Mouse (Mus musculus): ENCODE data around the gene Sp1. TPM values are rescaled to one million over a fixed set of nuclear protein-coding genes. Genes with fewer than 3 reads are reported as not detected.
A peak's percentile ranks its signal among the peaks of the same experiment; 100 is the strongest.

Gene Sp1
- 10 to 100 TPM; 31.8 to 43.8 (median 38.7) TPM for total RNA-seq (2022)

DNA sequence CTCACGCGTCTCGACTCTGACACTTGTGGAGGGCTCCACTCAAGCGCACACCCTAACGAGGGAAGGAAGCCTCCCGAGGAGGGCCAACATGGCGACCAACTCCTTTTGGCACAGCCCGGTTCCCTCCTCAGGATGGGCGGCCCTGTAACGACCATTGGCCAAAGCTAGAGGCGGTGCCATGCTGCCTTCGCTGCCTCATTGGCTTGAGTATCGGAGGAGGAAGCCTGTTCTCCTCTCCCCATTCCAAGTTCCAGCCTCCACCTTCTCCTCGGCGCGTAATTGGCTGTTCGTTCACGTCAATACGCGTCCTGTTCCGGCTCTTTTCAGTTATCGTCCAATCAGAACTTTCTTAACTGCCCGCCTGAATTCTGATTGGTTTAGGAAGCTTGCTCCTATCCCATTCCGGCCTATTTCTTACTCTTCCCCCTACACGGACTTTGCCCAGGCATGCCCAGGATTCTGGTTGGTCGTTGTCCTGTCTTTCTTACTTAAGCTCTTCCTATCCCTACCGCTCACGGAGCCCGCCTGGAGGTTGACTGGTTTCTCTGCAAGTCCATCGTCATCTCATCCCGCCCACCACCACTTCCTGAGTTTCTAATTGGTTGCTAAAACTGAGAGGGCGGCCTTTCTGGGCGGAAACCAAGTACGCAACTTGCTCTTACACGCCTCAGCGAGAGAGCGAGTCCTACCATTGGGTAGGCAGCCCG lies at the start of gene Sp1:
Sp1 (plus strand) TSS at position 655 of the 707 bp plus-strand sequence.
- DNase-seq (ENCODE audit: low spot score) = peak; percentile 100

DNA sequence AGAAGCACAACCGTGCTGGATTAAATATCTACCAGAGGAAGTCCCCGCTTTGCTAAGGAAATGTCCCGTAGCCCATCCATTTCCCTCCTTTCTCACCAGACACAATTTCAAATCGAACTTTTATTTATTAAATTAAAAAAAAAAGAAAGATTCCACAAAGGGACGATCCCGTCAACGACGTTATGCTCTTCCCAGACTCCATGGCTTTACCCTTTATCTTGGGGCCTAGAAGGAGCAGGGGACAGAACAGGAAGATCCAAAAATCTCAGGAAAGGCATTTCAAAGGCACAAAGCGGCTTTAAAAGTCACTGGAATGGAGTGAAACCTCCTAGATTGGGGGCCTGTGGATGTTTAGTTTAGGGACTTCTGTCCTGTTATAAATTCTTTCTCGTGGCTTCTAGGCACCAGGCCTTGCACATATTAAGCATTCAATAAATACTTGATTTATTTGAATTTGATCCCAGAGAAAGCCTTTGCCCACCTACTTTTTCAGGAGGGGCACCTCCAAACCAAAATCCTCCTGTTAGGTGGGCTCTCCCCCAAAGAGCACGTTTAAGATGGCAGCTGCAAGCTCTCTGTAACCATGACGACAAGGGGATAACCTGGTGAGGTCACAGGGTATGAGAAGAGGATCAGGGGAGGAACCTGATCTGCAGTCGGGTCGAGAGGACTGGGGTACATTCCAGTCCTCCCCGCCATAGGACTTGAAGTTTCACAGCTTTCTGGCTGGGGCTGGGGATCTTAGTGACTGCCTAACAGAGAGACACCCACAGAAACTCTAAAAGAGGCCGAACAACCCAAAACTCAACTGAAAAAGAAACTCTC lies 49.2 kb upstream of the Sp1 start:
- DNase-seq (ENCODE audit: low spot score) = no peak

DNA sequence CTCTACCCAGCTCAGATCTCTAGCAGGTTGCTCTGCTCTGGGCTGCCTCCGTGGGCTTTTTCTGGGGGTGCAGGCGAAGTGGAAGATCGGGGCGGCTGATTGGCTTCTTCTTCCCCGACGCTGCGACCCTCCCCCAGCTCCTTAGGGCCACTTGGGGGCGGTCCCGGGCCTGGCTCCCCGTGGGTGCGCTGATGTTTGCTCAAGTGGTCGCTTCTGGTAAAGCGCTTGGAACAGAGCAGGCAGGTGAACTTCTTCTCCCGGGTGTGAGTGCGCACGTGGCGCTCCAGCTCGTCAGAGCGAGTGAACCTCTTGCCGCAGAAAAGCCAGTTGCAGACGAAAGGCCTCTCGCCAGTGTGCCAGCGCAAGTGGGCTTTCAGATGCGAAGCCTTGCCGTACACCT lies 47.8 kb upstream of the Sp1 start:
- no peak for DNase-seq (ENCODE audit: low spot score)

DNA sequence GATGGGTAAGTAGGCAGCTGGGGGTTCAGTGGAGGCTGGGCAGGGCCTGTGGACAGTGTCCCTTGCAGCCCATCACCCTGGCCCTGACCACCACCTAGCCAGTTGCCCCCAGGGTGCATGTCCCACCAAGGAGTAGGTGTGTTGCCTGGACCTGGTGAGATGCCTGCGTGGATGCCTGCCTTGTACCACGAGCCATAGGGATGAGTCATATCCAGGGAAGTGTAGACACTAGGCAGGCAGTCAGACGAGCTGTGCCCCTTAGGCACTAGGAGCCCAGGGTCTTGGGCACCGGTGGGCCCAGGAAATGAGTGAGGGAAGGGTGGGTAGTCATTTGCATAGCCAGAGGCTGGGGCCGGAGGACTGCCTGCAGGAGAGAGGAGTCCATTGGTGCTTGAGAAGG lies 47.1 kb upstream of the Sp1 start:
- no peak for DNase-seq (ENCODE audit: low spot score)

DNA sequence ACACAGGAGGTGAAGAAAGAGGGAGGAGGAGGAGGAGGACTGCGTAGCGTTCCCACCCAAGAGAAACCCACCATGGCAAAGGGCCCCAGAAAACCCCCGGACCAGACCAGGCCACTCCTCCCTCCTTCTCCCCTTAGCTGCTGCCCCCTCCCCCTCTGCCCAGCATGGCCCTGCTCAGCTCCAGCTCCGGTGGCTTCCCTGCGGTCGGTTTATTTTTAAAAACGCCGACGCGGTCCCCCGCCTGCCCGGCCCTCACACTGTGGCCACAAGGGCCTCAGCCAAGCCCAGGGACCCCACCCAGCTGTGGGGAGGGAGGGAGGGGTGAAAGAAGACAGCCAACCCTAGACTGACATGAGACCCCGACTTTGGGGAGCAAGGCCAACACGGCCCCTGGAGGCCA lies 43.3 kb upstream of the Sp1 start:
- no peak for DNase-seq (ENCODE audit: low spot score)

DNA sequence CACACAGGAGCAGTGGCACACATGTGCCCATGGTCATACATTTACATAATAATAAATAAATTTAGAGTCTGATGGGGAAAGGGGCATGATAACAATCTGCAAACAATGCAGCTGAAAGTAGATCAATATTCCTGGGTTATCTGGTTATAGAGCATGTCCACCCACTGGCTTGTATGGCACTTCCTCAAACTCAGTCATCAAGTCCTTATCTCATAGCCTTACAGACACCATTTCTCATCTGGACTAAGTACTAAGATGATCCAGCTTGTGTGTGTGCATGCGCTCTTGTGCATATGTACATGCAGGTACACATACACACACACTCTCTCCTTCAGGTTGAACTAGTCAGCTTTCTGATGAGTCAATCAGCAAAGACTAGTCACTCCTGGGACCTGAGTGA lies 41.3 kb upstream of the Sp1 start:
- no peak for DNase-seq (ENCODE audit: low spot score)

DNA sequence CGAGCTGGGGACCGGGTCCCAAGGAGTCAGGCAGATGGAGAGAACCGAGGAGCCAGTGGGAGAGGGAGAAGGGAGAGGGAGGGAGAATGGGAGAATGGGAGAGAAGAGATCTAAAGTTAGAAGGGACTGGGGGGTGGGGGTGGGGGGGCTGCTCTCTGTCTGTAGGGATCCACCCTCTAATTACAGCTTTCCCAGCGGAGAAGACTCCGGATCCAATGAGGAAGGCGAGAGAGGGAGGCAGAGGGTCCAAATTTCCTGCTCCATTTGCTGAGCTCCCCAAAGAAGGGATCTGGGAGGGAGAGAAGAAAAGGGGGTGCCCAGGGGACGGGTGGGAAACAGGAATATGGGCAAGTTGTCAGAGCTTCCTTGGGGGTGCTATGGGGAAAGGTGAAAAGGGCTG lies 39.7 kb upstream of the Sp1 start:
- DNase-seq (ENCODE audit: low spot score) = no peak

DNA sequence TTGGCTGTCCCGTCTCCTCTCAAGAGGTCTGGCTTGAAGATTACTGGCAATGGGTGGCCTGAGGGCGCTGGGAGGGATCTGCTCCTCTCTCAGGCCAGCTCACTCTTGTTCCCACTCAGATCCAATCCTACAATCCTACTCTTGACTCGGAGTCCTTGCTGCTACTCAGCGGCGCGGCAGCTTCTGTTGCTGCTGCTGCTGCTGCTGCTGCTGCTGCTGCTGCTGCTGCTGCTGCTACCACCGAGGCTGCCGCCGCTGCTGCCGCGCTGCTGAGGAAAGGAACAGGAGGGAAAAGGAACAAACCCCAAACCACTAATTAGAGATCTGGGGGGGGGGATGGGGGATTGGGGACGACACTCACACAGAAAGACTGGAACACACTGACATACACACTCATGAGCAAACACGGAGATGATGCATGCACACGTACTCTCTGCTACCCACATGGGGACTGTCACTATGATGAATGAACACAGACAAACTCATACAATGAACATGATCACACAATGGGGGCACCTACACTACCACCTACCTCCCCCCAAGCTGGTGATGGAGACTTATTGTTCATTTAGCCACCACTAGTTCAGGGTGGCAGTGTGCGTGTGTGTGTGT lies 39.1 kb upstream of the Sp1 start, which contains the start of gene Sp7:
Sp7 (minus strand) TSS at position 450 of the 612 bp plus-strand sequence.
- no peak for DNase-seq (ENCODE audit: low spot score)

DNA sequence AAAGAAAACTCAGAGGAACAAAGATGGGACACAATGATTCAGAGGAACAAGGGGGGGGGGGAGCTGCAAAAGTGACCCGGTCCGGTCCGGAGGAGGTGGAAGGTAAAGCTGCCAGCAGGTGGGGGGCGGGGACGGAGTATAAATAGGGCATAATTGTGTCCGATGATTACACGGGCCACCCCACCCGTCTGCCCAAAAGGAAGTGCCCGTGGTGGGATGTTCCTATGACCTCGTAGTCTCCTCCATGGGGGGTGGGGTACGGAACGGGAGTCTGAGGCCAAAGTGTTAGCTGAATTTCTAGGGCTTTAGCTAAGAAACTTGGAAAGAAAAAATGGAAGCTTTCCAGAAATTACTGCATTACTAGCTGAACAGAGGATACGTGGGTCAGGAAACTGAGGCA lies 36.0 kb upstream of the Sp1 start:
- DNase-seq (ENCODE audit: low spot score) = no peak

DNA sequence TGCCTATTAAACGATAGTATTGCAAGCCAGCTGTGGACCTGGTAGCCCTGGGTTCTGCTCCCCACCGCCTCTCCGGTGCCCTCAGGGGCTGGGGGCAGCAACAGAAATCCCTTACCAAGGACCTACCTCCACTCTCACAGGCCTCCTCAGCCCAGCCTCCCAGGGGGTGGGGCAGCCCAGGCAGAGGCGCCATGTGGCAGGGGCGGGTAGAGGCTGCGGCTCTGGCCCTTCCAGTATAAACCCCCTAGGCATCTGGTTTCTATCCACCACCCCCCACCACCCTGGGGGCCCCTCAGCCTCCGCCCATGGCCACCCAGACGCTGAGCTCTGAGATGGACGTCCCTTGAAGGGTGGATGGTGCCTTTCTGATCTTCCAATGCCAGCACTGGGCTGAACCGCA lies 35.2 kb upstream of the Sp1 start:
- no peak for DNase-seq (ENCODE audit: low spot score)

DNA sequence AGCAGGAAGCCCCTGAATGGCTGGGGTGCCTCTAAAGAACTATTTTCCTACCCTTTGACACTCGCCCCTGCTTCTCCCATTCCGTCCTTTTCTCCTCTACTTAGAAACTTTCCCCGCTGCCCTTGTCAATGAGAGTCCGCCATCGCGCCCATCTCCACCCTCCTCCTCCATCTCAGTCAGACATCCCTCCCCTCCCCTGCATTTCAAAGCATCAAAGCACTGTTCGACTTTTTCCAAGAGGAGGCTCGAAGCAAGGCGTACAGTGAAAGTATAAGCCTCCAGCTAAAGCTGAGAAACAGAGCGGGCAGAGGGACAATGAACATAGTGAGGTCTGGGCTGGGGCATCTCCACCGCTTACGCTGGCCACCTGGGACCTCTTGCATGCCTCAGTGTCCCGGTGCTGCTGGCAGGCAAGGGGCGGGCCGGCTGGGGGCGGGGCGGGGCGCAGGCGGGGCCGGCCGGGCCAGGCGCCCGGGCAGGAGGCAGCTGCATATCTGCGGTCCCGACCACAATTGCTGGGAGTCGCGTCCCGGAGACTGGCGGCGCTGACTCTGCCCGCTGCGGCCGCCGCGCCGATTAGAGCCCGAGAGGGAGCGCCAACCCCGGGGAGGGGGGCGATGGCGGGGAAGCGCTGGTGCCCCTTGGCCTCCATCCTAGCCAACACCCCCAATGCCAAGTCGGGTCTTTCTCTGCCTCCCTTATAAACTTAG lies 29.3 kb upstream of the Sp1 start:
- DNase-seq (ENCODE audit: low spot score) = no peak

DNA sequence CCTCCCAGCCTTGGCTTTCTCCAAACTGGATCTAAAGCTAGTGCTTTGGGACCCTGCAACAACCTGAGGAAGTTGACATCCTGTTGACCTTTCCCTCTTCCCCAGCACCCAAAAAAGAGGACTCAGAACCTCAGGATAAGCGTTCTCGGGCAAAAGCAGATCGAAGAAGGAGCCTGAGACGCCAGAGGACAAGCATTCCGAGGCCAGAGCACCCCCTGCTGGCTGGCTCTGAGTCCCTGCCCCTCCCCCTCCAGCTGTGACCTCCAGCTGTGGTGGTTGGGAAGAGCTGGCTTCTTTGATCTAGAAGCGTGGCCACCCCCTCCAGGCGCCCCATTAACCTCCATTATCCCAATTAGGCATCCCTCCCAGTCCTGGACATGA lies 28.8 kb upstream of the Sp1 start:
- DNase-seq (ENCODE audit: low spot score) = peak; percentile 87

DNA sequence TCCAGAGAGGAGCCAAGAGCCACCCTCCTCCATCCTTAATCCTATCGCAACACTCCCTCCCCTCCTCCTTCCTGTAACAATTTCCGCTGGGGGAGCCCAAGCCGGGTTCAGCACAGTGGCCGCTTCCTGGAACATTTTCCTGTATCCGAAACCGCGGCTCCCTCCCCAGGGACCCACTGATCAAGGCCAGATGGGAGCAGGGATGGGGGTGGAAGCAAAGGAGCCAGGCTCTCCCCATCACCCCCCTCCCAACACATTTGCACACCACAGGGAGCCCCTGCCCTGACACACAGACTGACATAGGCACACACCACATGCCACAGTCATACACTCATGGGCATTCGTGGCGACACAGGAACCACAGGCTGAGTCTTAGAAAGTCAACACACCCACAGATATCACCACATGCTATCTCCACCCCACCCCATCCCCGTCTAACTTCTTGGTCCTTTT lies 28.1 kb upstream of the Sp1 start:
- peak; percentile 88 for DNase-seq (ENCODE audit: low spot score)

DNA sequence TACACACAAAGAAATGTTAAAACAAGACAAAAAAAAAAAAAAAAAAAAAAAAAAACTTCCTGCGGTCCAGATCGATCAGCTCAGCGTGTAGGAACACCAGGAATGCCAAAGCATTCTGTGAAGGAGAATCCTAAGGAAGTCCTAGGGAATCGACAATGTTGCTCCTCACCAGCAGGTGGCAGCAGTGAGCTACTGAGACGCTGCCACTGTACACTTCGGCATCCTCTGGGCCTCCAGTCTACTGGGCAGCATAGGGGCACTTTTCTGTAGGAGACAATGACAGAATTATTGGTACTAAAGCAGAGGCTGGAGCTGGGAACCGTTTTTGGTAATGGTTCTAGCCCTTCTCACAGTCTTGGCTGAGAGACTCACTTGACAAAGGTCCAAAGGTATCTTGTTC lies 24.4 kb upstream of the Sp1 start:
- DNase-seq (ENCODE audit: low spot score) = peak; percentile 79

DNA sequence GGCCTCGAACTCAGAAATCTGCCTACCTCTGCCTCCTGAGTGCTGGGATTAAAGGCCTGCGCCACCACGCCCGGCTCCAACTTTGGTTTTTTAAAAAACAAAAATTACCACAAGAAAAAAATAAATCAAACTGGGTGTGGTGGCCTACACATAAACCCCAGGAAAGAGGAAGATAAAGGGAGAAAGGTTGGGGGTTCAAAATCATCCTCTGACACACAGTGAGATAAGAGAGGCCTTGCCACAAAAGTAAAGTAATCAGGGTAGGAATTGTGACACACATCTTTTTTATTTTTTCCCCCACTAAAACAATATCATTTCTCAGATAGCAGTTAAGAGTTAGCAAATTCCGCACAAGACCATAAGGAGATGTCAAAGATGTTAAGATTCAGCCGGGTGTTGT lies 22.3 kb upstream of the Sp1 start:
- no peak for DNase-seq (ENCODE audit: low spot score)

DNA sequence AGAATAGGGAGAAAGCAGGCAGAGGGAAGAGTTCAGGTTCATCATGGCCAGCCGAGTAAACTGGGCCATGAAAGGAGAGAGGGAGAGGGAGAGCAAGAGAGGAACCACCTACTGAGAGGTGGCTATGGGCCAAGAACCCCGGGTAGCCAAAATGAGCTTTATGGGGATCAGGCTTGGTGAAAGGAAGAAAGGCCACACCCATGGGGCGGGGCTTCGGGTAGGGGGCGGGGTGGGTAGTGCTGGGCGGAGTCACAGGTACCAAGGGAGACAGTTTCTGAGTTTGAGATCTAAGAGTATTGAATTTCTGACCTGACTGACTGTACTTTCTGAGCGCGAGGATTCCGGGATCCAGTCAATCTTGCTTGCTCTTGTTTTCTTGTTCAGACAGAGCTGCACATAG lies 19.3 kb upstream of the Sp1 start:
- no peak for DNase-seq (ENCODE audit: low spot score)

DNA sequence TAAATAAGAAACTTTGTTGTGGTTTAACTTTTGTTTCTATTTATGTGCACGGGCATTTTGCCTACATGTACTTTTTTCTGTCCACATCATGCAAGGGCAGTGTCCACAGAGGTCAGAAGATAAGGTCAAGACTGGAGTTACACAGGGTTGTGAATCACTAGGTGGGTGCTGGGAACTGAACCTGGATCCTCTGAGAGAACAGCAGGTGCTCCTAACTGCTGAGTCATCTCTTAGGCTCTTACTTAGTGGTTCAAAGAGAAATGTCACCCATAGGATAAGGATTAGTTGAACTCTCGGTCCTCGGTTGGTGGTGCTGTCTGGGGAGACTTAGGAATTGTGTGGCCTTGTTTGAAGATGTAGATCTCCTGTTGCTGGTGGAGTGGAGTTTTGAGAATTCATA lies 17.0 kb upstream of the Sp1 start:
- DNase-seq (ENCODE audit: low spot score) = no peak

DNA sequence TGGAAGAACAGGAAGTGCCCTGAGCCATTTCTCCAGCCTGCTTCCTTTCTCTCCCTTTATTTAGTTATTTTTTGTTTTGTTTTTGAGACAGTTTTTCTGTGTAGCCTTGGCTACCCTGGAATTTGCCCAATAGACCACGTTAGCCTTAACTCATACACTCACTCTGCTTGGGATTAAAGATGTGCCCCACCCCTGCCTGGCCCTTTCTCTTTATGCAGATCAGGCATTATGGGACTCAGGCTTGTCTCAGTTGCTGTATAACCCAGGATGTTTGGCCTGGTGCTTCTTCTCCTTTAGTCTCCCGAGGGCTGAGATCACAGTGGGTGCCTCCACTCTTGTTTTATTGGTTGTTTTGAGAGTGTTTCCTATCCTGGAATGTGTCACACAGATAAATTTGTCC lies 13.4 kb upstream of the Sp1 start:
- DNase-seq (ENCODE audit: low spot score) = peak; percentile 24

DNA sequence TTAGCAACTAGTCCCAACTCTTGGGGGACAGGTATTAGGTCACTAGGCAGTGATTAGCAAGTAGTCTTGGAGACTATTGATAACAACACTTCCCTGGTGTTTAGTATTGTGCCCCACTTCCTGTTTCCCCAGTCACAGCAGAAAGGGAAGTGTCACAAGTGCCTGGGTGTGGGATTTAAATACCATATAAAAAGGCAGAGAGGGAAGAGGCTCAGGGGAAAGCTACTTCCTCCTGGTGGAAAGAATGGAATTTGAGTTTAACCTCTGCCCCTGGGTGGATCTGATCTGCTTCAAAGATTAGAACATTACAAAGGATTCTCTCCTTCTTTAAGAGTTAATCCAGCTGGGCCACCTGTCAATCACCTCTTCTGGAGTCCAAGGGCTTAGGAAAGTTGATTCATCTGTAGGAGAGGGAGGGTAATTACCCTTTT lies 12.3 kb upstream of the Sp1 start:
- peak; percentile 76 for DNase-seq (ENCODE audit: low spot score)

DNA sequence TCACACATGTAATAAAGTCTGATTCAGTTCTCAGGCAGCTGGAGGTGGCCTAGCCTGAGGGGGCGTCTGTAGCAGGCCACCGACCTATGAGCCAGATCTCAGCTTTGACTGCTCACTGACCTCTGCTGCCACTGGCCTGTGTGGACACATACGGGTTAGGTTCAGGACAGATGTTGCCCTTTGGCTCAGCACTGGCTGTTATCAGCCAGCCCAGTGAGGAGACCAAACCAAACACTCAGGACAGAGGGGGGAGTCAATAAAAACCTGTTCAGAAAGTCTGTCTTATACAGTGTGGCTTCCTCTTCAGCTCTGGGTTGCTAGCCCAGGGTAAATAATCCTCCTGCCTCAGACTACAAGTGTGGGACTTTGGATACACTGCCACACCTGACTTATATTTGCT lies 10.9 kb upstream of the Sp1 start:
- no peak for DNase-seq (ENCODE audit: low spot score)

DNA sequence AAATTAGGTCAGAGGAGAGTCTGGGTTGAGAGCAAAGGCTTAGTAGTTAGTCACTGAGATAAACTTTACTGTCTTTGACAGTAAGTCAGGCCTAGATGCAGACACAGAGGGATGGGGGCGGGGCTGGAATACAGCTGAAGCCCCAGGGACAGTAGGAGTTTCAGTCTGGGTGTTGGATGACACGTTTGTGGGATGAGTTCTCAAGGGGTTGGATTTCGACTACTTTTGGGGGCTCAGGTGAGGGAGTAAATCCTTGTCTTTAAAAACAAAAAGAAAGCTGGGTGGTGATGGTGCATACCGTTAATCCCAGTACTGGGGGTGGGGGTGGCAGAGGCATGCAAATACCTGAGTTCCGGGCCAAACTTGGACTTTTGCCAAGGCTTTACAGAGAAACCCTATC lies 7.3 kb upstream of the Sp1 start:
- DNase-seq (ENCODE audit: low spot score) = no peak

Data from heart, adult 8-10 months (tissue).